Comparison of ENCODE assay signal across 9 mouse cellular contexts in genomic region chr11:52233906-52234305, GRCm38 (mm10). TPM values are rescaled to one million over a fixed set of nuclear protein-coding genes. Genes with fewer than 3 reads are reported as not detected.
DNase-seq lines count a peak whose midpoint lies in the region; ATAC-seq and TF ChIP-seq lines count a peak whose summit lies in the region.
"Had no signal": no experiment of that assay in that cellular context is flagged by ENCODE, and none has a peak within 500 bp of the region (broad histone marks: within the 10 kb centered on the region; RNA-seq: fewer than 3 reads in every experiment).

No protein-coding gene starts in this region.

- ATAC-seq in heart, embryonic 16.5 days (replicated peaks; ENCODE audit: extremely low read depth, insufficient read depth, low FRiP score): no peak
- ATAC-seq in G1E (ENCODE audit: extremely low read depth, insufficient number of reproducible peaks, low FRiP score, poor library complexity, severe bottlenecking): no peak
- ATAC-seq in forebrain, postnatal 0 days: no peak
- ATAC-seq in liver, embryonic 16.5 days (ENCODE audit: low read depth): no peak

- 69% methylated on average over 1 of the region's 1 CpGs for WGBS in heart, embryonic 16.5 days
- WGBS in forebrain, postnatal 0 days: 98% methylated on average over 1 of the region's 1 CpGs
- WGBS in liver, embryonic 16.5 days (ENCODE audit: insufficient replicate concordance): 71% methylated on average over 1 of the region's 1 CpGs

- H3K9ac ChIP-seq in heart, embryonic 16.5 days (ENCODE audit: low read length): no peak overlapping the region
- H3K9ac ChIP-seq in forebrain, postnatal 0 days: no peak overlapping the region
- H3K9ac ChIP-seq in liver, embryonic 16.5 days (ENCODE audit: low read depth, low read length): no peak overlapping the region

- H3K4me1 ChIP-seq in heart, embryonic 16.5 days (ENCODE audit: control insufficient read depth, insufficient read depth, low read length): peaks cover 22% of the 10 kb centered on the region
- peaks cover 30% of the 10 kb centered on the region for H3K4me1 ChIP-seq in G1E (ENCODE audit: insufficient read depth, low read depth, low read length)
- H3K4me1 ChIP-seq in forebrain, postnatal 0 days (ENCODE audit: insufficient read depth): peaks cover 19% of the 10 kb centered on the region
- peaks cover 11% of the 10 kb centered on the region for H3K4me1 ChIP-seq in liver, embryonic 16.5 days (ENCODE audit: control insufficient read depth, low read depth, low read length)

- no peak overlapping the region for H3K27ac ChIP-seq in heart, embryonic 16.5 days (ENCODE audit: low read length)
- H3K27ac ChIP-seq in forebrain, postnatal 0 days (ENCODE audit: low read depth, low read length): no peak overlapping the region
- no peak overlapping the region for H3K27ac ChIP-seq in liver, embryonic 16.5 days (ENCODE audit: low read length)

- H3K4me3 ChIP-seq in heart, embryonic 16.5 days (ENCODE audit: low read length): no peak overlapping the region
- peak overlapping the region; percentile 54; the same call in 1 of the 2 replicates for H3K4me3 ChIP-seq in G1E (ENCODE audit: low read depth, low read length)
- no peak overlapping the region for H3K4me3 ChIP-seq in forebrain, postnatal 0 days (ENCODE audit: low read depth, low read length)
- H3K4me3 ChIP-seq in liver, embryonic 16.5 days (ENCODE audit: low read depth, low read length): peak overlapping the region; percentile 92

- no peak for DNase-seq in heart, adult 11 months
- DNase-seq in G1E (ENCODE audit: low spot score): no peak
- DNase-seq in forebrain, postnatal 0 days: no peak
- no peak for DNase-seq in right cerebral cortex, postnatal 25 days
- no peak for DNase-seq in right cerebral cortex, postnatal 4 days
- no peak for DNase-seq in urinary bladder, postnatal 25 days (ENCODE audit: low spot score)

- peak overlapping the region; percentile 90 for H3K4me2 ChIP-seq in heart, embryonic 16.5 days (ENCODE audit: low read depth, low read length)
- H3K4me2 ChIP-seq in forebrain, postnatal 0 days (ENCODE audit: low read depth): peak overlapping the region; percentile 75
- peak overlapping the region; percentile 69 for H3K4me2 ChIP-seq in liver, embryonic 16.5 days (ENCODE audit: low read depth, low read length)

- TF ChIP-seq CTCF in G1E (IDR thresholded peaks at IDR 0.05; ENCODE audit: low read depth, low read length): no peak
- no peak for TF ChIP-seq CTCF in forebrain, postnatal 0 days (IDR thresholded peaks at IDR 0.05; ENCODE audit: low read depth)

- H3K27me3 ChIP-seq in heart, embryonic 16.5 days (ENCODE audit: control insufficient read depth, insufficient read depth, low read length): no peaks in the 10 kb centered on the region
- H3K27me3 ChIP-seq in G1E (ENCODE audit: insufficient read depth, low read length): no peaks in the 10 kb centered on the region
- no peaks in the 10 kb centered on the region for H3K27me3 ChIP-seq in forebrain, postnatal 0 days (ENCODE audit: insufficient read depth, low read length)
- no peaks in the 10 kb centered on the region for H3K27me3 ChIP-seq in liver, embryonic 16.5 days (ENCODE audit: control insufficient read depth, insufficient read depth, low read depth, low read length)

- H3K9me3 ChIP-seq in heart, embryonic 16.5 days (replicated peaks; ENCODE audit: control insufficient read depth, low read length): no peaks in the 10 kb centered on the region
- no peaks in the 10 kb centered on the region for H3K9me3 ChIP-seq in G1E (replicated peaks)
- no peaks in the 10 kb centered on the region for H3K9me3 ChIP-seq in forebrain, postnatal 0 days (ENCODE audit: low read length)
- no peaks in the 10 kb centered on the region for H3K9me3 ChIP-seq in liver, embryonic 16.5 days (replicated peaks; ENCODE audit: control insufficient read depth, low read length)

- peaks cover 11% of the 10 kb centered on the region; the same call in 1 of the 2 replicates for H3K36me3 ChIP-seq in heart, embryonic 16.5 days (ENCODE audit: control insufficient read depth, insufficient read depth)
- H3K36me3 ChIP-seq in G1E (replicated peaks): peaks cover 36% of the 10 kb centered on the region
- peaks cover 14% of the 10 kb centered on the region for H3K36me3 ChIP-seq in forebrain, postnatal 0 days (ENCODE audit: insufficient read depth)
- H3K36me3 ChIP-seq in liver, embryonic 16.5 days (ENCODE audit: control insufficient read depth, insufficient read depth): peaks cover 9% of the 10 kb centered on the region

RNA-seq across cellular contexts. Expression of gene Skp1a, which starts 2.1 kb away (rescaled TPM):
- polyA plus RNA-seq in heart, embryonic 16.5 days (2015; fragmentation: Nextera tagmentation; extraction: Ambion mirVana): 476 and 507 TPM in 2 replicates
- 119 and 144 TPM in 2 replicates for total RNA-seq in G1E (2014; fragmentation: Nextera tagmentation)
- total RNA-seq in G1E (2017): 259 and 285 TPM in 2 replicates
- 8.1 and 19.9 TPM in 2 replicates for polyA plus RNA-seq in G1E (2012)
- 767 and 889 TPM in 2 replicates for total RNA-seq in forebrain, postnatal 0 days (2014; rRNA removed)
- polyA plus RNA-seq in forebrain, postnatal 0 days (2015; fragmentation: Nextera tagmentation; extraction: Ambion mirVana): 1,355 and 1,490 TPM in 2 replicates
- polyA plus RNA-seq in liver, embryonic 16.5 days (2015; fragmentation: Nextera tagmentation; extraction: Ambion mirVana): 247 and 265 TPM in 2 replicates

RNA-seq across cellular contexts. Expression of gene Olfr1371, which starts 20.1 kb away (rescaled TPM):
- polyA plus RNA-seq in heart, embryonic 16.5 days (2015; fragmentation: Nextera tagmentation; extraction: Ambion mirVana): not detected in 2 replicates
- total RNA-seq in G1E (2014; fragmentation: Nextera tagmentation) (not detected in 2 replicates), G1E (2017) (0.27 TPM in 1 of 2 replicates, not detected in the other)
- polyA plus RNA-seq in G1E (2012): not detected in 2 replicates
- total RNA-seq in forebrain, postnatal 0 days (2014; rRNA removed): not detected in 2 replicates
- not detected in 2 replicates for polyA plus RNA-seq in forebrain, postnatal 0 days (2015; fragmentation: Nextera tagmentation; extraction: Ambion mirVana)
- polyA plus RNA-seq in liver, embryonic 16.5 days (2015; fragmentation: Nextera tagmentation; extraction: Ambion mirVana): not detected in 2 replicates
- total RNA-seq: layer of hippocampus, postnatal 10 days had no signal

RNA-seq across cellular contexts. Expression of gene Tcf7, which starts 48.9 kb away (rescaled TPM):
- 29.0 and 65.0 TPM in 2 replicates for polyA plus RNA-seq in heart, embryonic 16.5 days (2015; fragmentation: Nextera tagmentation; extraction: Ambion mirVana)
- not detected in 2 replicates for total RNA-seq in G1E (2014; fragmentation: Nextera tagmentation)
- total RNA-seq in G1E (2017): not detected in 2 replicates
- not detected in 2 replicates for polyA plus RNA-seq in G1E (2012)
- total RNA-seq in forebrain, postnatal 0 days (2014; rRNA removed): 1.6 and 2.3 TPM in 2 replicates
- 4.4 and 4.6 TPM in 2 replicates for polyA plus RNA-seq in forebrain, postnatal 0 days (2015; fragmentation: Nextera tagmentation; extraction: Ambion mirVana)
- polyA plus RNA-seq in liver, embryonic 16.5 days (2015; fragmentation: Nextera tagmentation; extraction: Ambion mirVana): 0.74 and 1.0 TPM in 2 replicates

Comparison
In these comparisons a context has a peak if more than half of its experiments do, and no peak if none do; other contexts are left out.
1. H3K4me3 ChIP-seq: peak in G1E (single experiment) and liver, embryonic 16.5 days (single experiment); none in heart, embryonic 16.5 days (single experiment) and forebrain, postnatal 0 days (single experiment).
2. RNA of gene Skp1a, which starts 2.1 kb away (polyA plus RNA-seq): 1,355 to 1,490 TPM in forebrain, postnatal 0 days, 476 to 507 TPM in heart, embryonic 16.5 days and 247 to 265 TPM in liver, embryonic 16.5 days; 8.1 to 19.9 TPM in G1E; every median in the first group is over 10 times any median in the second.
3. Peak in every context shown above with its lines, with median percentiles within 50 percentile points of each other: H3K4me2 ChIP-seq.